Mouse (Mus musculus): ENCODE measurements around the gene Ctbp2. TPM values are rescaled to one million over a fixed set of nuclear protein-coding genes. Genes with fewer than 3 reads are reported as not detected.

Ctbp2 gene
- total and polyA plus RNA-seq, 3 experiments, result 74.9 to 90.7 TPM; not detected in 1

DNA sequence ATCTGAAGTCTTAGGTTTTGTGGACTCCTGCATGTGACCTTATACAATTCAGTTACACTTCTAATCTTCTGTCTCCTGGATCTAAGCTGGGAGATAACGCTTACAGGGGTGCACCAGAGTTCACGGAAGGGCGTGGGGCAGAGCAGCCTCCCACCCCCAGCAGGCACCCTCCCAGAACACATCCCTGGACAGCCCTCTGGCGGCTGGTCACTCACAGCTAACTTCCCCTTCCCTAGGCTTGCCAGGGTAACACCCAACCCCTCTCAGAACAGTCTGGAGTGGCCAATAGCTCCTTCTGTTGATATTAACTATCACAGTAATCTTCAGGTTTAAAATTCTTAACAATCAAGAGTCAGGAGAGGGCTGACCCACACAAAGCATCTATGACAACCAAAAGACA lies 76.9 kb downstream of the Ctbp2 start:
- TF ChIP-seq USF1 (IDR thresholded peaks at IDR 0.05; ENCODE audit: low read depth, low read length) (peak; percentile 34; the same call in 1 of the 2 replicates), EP300 (IDR thresholded peaks at IDR 0.05; ENCODE audit: low read depth in 1 of 2, low read length in 2 of 2) (peak in 1 of 2 experiments; percentile 48; a peak in 1 of 4 replicates), GABPA (IDR thresholded peaks at IDR 0.05; ENCODE audit: low read depth, low read length) (no peak)
- Histone ChIP-seq H3K4me1 (ENCODE audit: control insufficient read depth in 1 of 2, insufficient read depth in 2 of 2, low read length in 2 of 2) (peaks cover 9 to 18% of the 10 kb centered on the region in 2 experiments), H3K79me2 (ENCODE audit: control insufficient read depth, insufficient read depth, low read length, poor library complexity) (peaks cover 5% of the 10 kb centered on the region), H3K36me3 (ENCODE audit: control insufficient read depth in 1 of 2, insufficient read depth in 2 of 2, low read length in 2 of 2) (peaks cover 5 to 18% of the 10 kb centered on the region in 2 experiments), H3K9me3 (replicated peaks; ENCODE audit: insufficient read depth, low read length) (no peaks in the 10 kb centered on the region), H3K27me3 (ENCODE audit: control insufficient read depth in 1 of 2, insufficient read depth in 2 of 2, low read length in 2 of 2) (no peaks in the 10 kb centered on the region), H3K9ac (ENCODE audit: control insufficient read depth, low read depth, low read length, poor library complexity, severe bottlenecking) (no peak overlapping the region), H3K27ac (ENCODE audit: control insufficient read depth, low read depth, low read length) (no peak overlapping the region), H3K4me3 (ENCODE audit: control insufficient read depth in 1 of 2, insufficient read depth in 1 of 2, low read depth in 2 of 2, low read length in 2 of 2) (no peak overlapping the region)
- DNase-seq (ENCODE audit: low read depth, low spot score), result no peak

DNA sequence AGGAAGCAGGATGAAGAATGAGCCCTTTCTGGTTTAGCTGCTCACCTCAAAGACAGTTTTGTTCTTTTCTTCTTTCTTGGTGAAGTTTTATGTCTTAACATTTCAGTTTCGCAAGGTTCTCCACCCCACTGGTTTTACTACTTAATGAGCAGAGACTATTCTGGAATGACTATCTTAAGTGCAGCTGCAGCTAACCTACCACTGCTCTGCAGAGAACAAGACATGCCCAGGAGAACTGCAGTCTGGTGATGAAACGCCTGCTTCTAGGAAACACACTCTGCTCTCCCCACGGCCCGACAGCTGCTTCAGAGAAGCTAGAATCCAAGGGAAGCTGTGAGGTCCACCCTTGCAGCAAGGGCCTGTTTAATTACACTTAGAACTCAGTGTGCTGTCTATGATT lies 79.4 kb downstream of the Ctbp2 start:
- Histone ChIP-seq H3K9me3 (replicated peaks; ENCODE audit: insufficient read depth, low read length) (no peaks in the 10 kb centered on the region), H3K79me2 (ENCODE audit: control insufficient read depth, insufficient read depth, low read length, poor library complexity) (peaks cover 7% of the 10 kb centered on the region), H3K4me1 (ENCODE audit: control insufficient read depth in 1 of 2, insufficient read depth in 2 of 2, low read length in 2 of 2) (peaks cover 22 to 23% of the 10 kb centered on the region in 2 experiments), H3K27me3 (ENCODE audit: control insufficient read depth in 1 of 2, insufficient read depth in 2 of 2, low read length in 2 of 2) (no peaks in the 10 kb centered on the region), H3K27ac (ENCODE audit: control insufficient read depth, low read depth, low read length) (no peak overlapping the region), H3K36me3 (ENCODE audit: control insufficient read depth in 1 of 2, insufficient read depth in 2 of 2, low read length in 2 of 2) (peaks cover 5 to 28% of the 10 kb centered on the region in 2 experiments), H3K4me3 (ENCODE audit: control insufficient read depth in 1 of 2, insufficient read depth in 1 of 2, low read depth in 2 of 2, low read length in 2 of 2) (no peak overlapping the region), H3K9ac (ENCODE audit: control insufficient read depth, low read depth, low read length, poor library complexity, severe bottlenecking) (no peak overlapping the region)
- TF ChIP-seq MXI1 (IDR thresholded peaks at IDR 0.05; ENCODE audit: low read depth, low read length) (no peak), CTCF (IDR thresholded peaks at IDR 0.05 in 2 of 3, conservative IDR thresholded peaks at IDR 0.05 in 1 of 3; ENCODE audit: control insufficient read depth in 1 of 3, insufficient read depth in 1 of 3, low read depth in 2 of 3, low read length in 3 of 3, poor library complexity in 1 of 3, severe bottlenecking in 1 of 3) (no peak), ZKSCAN1 (IDR thresholded peaks at IDR 0.05; ENCODE audit: low read depth, low read length) (no peak), GABPA (IDR thresholded peaks at IDR 0.05; ENCODE audit: low read depth, low read length) (no peak), USF2 (IDR thresholded peaks at IDR 0.05; ENCODE audit: borderline replicate concordance in 1 of 2, insufficient read depth in 1 of 2, low read depth in 1 of 2, low read length in 2 of 2) (no peak)
- no peak for DNase-seq (ENCODE audit: low read depth, low spot score)

DNA sequence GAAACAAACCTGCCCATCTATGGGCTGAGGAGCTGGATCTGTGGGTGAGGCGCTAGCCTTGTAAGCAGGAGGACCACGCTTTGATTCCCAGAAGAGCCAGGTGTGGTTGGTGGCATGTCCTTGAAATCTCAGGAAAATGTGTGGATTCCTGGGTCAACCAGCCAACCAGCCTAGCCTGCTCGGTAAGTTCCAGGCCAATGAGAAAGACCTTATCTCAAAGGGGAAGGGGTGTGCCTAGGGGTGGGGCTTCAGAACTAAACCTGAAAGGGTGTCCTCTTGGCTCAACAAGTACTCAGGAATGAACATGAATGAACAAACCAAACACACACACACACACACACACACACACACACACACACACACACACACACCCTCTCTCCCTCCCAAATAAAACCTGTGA lies 82.4 kb downstream of the Ctbp2 start:
- Histone ChIP-seq H3K9ac (ENCODE audit: control insufficient read depth, low read depth, low read length, poor library complexity, severe bottlenecking) (no peak overlapping the region), H3K36me3 (ENCODE audit: control insufficient read depth in 1 of 2, insufficient read depth in 2 of 2, low read length in 2 of 2) (peaks cover 2 to 19% of the 10 kb centered on the region in 2 experiments), H3K4me3 (ENCODE audit: control insufficient read depth in 1 of 2, insufficient read depth in 1 of 2, low read depth in 2 of 2, low read length in 2 of 2) (no peak overlapping the region), H3K79me2 (ENCODE audit: control insufficient read depth, insufficient read depth, low read length, poor library complexity) (peaks cover 7% of the 10 kb centered on the region), H3K9me3 (replicated peaks; ENCODE audit: insufficient read depth, low read length) (no peaks in the 10 kb centered on the region), H3K27me3 (ENCODE audit: control insufficient read depth in 1 of 2, insufficient read depth in 2 of 2, low read length in 2 of 2) (no peaks in the 10 kb centered on the region), H3K4me1 (ENCODE audit: control insufficient read depth in 1 of 2, insufficient read depth in 2 of 2, low read length in 2 of 2) (peaks cover 6 to 13% of the 10 kb centered on the region in 2 experiments; a peak in 3 of 4 replicates), H3K27ac (ENCODE audit: control insufficient read depth, low read depth, low read length) (no peak overlapping the region)
- peak; percentile 51 for DNase-seq (ENCODE audit: low read depth, low spot score)
- TF ChIP-seq GATA1 (IDR thresholded peaks at IDR 0.05; ENCODE audit: low read depth, low read length) (0 out of 2 replicates have a peak, but pooled peaks have one; percentile 25), KAT2A (conservative IDR thresholded peaks at IDR 0.05; ENCODE audit: low read depth, low read length) (no peak)
